Mouse (Mus musculus) hematopoietic stem cell, adult 5-6 weeks (primary cell): ENCODE results near the gene Tmem260. TPM values are rescaled to one million over a fixed set of nuclear protein-coding genes. Genes with fewer than 3 reads are reported as not detected.

Experiments used
- ATAC-seq, 2 experiments: fragments of 125-278 bp in 1 of 2; replicated peaks in 1 of 2; 2 replicates each; pipeline ENCODE4 v1.8.0; 2016 to 2017; ENCODE audit warnings: inconsistent platforms in 2 of 2, mild to moderate bottlenecking in 2 of 2, moderate number of reproducible peaks in 2 of 2, low read depth in 1 of 2, moderate TSS enrichment in 1 of 2; ENCODE audit not compliant: low FRiP score in 2 of 2, poor library complexity in 2 of 2, severe bottlenecking in 2 of 2, insufficient read depth in 1 of 2, low TSS enrichment in 1 of 2
- total RNA-seq: library from RNA; stranded (forward); fragments of 172-1452, 232-1000 nt; gene quantifications from 2 replicates; pipeline ENCODE4 v1.2.3, GENCODE M21; 2017

The Tmem260 gene
- total RNA-seq, result 24.7 and 27.1 TPM in 2 replicates

DNA sequence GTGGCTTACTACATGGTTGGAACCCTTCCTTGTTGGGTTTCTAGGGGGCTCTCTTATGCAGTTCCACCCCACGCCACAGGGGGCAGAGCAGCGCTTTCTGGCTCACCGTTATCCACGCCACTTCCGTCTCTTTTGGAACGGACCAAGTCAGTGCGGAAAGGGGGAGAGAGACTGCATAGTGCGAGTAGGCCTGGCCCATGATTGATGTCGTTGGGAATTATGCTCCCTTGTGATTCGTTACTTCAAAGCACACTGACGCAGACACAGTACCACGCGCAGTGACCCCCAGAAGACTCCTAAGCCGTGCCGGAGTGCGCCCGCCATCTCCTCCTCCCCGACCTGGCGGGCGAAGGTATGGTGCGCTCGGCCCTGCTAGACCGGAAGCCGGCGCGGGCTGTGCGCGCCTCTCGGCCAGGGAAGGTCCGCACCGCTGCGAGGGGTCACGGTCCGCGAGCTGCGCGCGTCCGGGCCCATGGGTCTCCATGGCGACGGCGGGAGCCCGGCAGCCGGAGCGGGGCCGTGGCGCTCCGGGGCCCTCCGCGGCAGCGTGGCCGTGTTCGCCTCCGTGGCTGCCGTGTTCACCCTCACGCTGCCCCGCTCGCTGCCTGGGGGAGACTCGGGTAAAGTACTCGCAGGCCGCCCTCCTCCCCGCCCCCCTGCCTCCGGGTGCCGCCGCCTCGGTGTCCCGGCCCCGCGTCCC is at the start of gene Tmem260:
Gene Tmem260 (plus strand): TSS at position 141 of the 700 bp plus-strand sequence.
- ATAC-seq, result peak; percentile 93 to 95

DNA sequence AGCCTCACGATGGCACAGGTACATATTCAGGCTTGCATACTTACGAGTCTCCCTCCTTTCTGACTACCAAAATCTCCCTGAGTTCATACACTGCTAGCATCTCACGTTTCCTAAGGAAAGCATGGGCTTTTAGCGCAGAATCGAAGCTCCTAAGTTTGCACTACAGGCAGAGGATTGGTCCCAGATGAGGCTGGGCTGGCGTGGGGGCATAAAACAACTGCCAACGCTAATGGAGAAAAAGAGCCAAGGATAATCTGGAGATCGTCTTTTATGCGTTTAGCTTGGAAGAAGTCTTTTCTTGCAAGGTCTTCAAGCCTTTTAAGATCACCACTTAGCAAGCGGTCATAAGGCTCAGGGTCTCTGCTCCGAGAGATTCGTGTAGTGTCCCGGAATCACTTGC is 39.8 kb upstream of the Tmem260 start:
- ATAC-seq, result no peak

DNA sequence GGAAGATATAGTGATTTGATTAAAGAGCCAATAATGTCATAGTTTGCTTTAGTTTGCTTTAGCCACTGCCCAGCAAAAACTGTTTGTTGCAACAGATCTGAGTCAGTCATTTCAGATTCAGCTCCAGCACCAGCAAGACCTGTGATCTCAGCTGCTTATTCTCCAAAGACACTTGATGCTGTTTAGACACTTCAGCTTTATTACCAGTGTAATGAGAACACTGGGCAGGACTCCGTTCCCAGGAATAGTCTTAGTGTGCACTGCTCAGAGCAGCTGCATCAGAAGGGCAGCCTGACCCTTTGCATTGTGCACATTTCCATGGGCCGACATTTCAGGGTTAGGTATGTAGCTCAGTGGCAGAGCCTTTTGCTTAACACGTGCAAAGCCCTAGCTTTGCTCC is 28.9 kb upstream of the Tmem260 start:
- ATAC-seq, result no peak

DNA sequence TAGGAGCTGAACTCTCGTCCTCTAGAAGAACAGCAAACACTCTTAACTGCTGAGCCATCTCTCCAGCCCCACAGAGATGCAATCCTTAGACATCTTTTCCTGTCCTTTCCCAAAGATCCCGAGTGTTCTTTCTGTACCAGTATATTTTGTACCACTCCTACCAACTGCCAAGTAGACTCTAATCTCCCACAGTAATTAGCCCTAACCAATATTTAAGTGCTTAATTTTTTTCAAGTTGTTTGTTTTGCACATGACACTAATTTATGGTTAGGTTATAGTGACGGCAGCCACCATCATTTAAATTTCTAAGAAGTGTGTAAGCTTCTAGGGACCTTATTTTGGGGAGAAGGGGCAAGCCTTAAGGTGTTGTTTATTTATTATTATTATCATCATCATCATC is 27.7 kb upstream of the Tmem260 start:
- no peak for ATAC-seq

DNA sequence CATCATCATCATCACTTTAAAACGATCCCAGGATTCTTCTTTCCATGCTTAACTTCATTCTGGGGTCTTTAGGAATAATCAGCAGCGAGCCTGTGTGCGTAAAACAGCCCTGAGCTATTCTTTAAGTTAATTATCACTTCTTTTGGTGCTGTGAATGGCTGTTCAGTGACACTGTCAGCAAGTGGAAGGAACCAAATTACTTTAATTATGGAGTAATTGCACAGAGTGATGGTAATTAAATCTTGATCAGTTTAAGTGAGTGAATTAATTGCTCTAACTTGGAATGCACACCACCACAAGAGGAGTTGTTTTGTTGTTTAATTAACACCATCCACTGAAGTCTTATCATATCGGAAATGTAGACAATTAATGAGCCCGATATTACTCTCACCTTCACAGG is 27.3 kb upstream of the Tmem260 start:
- no peak for ATAC-seq

DNA sequence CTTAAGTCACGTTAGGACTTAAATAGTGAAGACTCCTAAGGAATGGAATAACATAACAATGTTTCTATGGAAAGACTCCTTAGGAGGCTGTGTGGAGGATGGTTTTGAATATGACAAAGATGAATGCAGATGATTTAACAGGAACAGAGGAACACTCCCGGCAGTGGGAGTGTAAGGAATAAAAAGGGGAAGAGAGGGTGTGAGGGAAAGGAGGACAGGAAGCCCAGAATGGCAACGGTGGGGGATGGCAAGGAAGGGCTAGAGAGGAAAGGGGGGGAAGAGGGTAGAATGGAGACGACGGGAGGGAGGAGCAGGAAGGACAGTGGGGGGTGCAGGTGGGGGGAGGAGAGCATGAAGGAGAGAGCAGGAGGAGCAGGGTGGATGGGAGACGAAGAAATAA is 24.4 kb upstream of the Tmem260 start:
- ATAC-seq, result no peak

DNA sequence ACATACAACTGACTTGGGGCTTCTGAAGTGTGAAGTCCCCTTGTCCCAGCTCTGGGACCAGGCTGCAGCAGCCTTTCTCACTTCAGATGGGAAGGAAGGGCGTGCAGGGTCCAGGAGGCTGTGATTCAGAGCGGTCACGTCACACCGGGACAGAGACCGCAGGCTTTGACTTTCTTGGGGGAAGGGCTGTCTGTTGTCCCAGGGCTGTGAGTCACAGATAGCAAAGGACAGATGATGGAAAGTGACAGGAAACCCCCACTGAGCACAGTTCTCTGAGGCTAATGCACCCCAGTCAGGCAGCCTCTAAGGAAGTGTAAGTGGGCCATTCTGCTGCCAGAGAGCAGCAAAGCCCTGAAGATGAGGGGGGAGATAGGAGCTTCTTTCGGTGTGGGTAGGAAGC is 23.9 kb upstream of the Tmem260 start:
- peak; percentile 92 to 93 for ATAC-seq

DNA sequence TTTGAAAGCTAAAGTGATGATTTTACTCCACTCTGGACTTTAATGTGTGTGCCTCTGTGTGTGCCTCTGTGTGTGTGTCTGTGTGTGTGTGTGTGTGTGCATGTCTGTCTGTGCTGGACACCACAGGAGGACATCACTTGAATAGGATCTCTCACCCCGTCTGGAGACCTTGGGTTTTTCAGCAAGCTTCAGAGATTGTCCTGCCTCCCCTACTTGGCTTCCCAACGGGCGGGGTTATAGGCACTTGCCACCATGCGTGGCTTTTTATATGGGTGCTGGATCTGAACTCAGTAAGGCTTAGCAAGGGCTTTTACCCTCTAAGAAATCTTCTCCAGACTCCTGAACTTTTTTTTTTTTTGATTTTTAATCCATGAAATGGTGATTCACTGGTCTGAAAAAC is 23.5 kb upstream of the Tmem260 start:
- no peak for ATAC-seq

DNA sequence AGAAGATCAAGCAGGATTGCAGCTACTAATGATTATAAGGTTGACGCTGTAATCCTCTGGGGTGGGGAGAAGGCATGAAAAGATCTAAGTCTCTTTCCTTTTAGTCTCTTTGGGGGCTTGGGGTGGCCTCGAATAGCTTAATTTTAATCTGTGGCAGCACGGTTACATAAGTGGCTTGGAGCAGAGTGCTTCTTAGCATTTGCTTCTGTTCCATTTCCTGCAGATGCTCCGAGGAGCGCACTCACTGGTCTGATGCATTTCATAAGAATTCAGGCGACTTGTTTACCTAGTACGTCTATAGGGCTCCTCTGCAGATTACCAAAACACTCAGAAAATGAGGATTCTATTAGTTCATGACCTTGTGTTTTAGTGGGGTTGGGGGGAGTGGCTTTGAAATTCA is 23.0 kb upstream of the Tmem260 start:
- no peak for ATAC-seq

DNA sequence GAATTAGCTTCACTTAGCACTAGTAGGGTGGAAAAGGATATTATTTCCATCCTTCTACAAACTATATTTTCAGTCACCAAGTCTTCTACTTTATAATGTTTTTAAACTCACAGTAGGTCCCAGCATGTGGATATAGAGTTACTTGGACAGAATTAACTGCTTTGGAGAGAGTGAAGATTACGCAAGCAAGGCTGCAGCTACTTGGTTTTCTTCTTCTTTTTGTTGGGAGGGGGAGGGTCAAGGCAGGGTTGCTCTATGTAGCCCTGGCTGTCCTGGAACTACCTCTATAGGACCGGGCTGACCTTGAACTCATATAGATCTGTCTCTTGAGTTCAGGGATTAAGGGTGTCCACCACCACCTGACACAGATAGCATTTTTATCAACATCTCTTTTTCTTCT is 13.9 kb upstream of the Tmem260 start:
- no peak for ATAC-seq

DNA sequence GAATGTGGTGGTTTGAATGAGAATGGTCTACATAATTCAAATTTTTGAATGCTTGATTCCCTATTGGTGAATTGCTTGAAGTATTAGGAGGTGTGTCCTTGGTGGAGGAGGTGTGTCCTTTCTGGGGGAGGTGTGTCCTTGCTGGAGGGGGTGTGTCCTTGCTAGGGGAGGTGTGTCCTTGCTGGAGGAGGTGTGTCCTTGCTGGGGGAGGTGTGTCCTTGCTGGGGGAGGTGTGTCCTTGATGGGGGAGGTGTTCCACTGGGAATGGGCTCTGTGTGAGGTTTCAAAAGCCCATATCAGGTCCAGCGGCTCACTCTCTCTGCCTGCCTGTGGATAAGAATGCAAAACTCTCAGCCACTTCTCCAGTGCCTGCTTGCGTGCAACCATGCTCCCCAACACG is 2.1 kb upstream of the Tmem260 start:
- ATAC-seq, result peak in 1 of 2 experiments; percentile 51; a peak in 2 of 4 replicates

DNA sequence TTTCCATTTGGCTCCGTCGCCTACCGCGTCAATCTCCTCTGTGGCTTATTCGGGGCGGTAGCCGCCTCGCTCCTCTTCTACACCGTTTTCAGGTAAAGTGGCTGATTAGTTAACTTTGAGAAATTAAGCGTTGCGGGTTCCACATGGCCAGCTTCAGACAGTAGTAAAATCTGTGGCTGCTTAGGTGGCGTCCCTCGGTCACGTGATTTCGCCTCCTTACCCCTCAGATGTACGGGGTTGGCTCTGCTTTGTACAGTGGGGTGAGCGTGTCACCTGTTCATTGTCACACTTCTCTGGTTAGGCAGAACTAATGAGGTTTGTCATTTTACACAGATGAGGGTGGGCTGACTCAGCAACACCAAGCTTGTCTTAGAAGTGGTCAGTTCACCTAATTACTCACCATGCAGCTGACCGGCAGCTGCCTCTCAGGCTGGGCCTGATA is 6.1 kb downstream of the Tmem260 start:
- ATAC-seq, result no peak

DNA sequence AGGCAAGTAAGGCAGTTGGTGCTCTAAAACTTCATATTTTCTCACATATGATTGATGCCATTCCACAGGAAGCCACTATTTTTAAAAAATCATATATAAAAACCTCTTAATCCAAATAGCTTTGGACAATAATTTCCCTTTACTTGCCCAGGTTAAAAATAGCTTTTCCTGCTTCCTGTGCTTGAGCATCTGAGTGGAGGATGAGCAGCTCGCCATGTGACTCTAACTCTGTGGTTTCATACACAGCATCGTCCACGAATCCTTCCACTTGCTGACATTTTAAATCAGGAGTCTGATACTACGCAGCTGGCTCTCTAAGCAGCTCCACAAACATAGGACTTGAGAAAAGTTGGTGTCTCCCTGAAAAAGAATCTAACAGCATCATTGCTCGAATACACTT is 7.5 kb downstream of the Tmem260 start:
- ATAC-seq, result no peak

DNA sequence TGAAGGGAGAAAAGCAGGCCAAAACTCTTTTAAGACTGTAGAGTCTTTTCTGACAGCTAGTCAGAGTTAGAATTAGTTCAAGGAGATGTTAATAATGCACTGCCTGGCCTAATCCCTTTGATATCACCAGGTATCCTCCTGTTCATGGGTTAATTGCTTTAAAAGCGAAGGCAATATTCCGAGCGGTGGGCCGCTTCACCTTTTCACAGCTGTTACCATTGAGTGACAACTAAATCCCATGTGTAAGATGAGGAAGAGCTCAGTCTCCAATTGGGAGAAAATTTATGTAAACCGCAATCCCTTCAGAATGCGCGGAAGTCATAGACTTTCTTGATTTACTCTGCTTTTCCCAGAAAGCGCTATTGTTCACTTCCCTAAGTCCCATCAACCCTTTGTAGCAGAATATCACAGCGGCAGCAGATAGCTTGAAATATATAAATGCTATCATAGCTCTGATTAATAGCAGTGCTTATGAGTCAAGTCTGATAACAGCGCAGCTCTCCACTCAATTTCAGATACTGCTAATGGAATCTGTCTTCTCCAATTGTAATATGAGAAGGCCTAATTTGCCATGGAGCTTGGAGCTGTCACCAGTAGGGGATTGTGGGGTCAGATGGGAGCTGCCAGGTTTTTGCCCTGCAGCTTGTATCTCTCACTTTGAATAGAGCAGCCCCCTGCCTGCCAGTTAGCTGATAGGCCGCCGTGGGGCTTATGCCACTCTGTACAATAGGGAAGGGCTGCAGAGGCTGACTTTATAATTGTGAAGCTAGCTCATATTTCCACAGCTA is 10.6 kb downstream of the Tmem260 start:
- no peak for ATAC-seq

DNA sequence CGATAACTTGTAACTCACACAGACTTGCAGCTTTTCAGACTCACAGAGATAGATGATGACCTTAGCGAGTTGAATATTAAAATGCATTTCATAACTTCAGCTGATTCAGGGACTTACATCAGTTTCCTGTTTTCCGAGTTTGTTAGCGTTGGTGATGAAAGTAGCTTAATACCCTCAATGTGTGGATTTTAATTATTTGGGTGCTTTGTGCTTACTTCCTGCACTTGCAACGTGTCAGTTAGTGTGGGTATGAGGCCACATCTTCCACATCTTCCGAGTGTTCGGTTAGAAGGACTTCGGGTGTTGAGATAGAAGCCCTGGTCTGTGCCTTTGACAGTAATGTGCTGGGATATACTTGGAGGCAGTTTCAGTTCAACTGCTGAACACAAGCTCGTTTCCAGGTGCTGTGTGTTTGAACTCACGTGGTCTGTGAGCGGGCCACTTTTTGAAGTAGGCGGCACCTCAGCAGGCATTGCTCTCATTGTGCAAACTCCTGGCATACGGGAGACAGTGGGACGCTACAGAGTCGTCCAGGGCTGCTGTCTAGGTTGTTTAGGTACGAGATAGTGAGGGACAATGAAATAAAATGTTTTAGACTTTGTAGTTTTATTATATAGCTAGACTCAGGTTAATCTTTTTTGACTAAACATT is 11.5 kb downstream of the Tmem260 start:
- ATAC-seq, result no peak; a peak in 1 of 4 replicates

DNA sequence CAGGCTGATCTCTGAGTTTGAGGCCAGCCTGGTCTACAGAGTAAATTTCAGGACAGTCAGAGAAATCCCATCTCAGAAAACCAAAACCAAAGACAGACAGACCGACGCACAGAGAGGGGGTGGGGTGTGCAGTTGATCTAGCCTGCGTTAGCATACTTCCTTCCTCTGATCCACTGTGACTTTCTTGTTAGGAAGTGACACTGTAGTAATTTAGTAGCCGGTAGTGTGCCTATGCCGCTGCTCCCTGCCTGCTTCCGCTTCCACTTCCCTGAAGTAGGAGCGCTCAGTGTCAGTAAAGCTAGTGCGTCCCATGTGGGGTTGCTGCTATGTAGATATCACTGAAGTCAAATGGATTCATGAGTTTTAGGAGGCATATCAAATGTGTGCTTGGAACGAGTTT is 13.0 kb downstream of the Tmem260 start:
- ATAC-seq, result no peak; a peak in 1 of 4 replicates

DNA sequence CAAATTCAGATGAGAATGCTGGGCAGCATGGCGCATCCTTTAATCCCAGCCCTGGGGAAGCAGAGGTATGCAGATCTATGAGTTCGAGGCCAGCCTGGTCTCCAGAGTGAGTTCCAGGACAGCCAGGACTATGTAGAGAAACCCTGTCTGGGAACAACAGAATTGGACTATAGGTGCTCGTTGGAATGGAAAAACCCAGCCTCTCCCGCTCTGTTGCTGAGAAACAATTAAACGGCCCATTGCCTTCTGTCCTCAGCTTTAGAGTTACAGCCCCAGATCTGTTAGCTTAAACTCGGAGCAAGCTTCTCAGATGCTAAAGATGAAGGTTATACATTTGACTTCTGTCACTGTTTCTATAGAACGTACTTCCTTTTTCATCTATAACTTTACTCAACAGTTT is 22.4 kb downstream of the Tmem260 start:
- ATAC-seq, result no peak

DNA sequence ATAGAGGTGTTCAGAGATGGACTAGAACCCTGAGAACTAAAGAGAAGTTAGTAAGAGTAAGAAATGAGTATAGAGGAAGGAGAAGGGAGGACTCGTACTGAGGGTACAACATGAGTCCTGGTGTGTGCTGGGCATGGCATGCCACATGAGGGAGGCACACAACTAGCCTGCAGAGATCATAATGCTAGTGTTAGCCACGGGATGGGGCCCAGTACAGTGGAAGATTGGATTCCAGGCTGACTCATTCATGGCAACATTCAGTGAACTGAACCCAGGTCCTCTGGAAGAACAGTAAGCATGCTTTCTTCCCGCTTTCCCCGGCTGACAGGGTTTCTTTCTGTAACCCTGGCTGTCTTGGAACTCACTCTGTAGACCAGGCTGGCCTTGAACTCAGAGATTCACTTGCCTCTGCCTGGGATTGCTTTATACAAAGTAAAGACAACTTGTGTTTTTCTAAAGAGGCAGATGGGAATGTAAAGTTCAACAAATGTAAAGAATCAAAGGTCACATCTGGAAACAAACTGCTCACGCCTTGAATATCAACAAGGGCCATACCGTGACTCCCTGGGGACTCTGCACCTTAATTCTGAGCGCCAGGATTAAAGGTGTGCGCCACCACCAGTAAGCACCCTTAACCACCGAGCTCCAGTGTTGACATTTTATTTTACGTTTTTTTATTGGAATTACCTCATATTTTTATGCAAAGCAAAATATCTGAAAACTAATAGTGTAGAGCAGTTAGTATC is 25.0 kb downstream of the Tmem260 start:
- no peak for ATAC-seq
